Mouse (Mus musculus): Measurements from ENCODE around the gene Antxr1. TPM values are rescaled to one million over a fixed set of nuclear protein-coding genes. Genes with fewer than 3 reads are reported as not detected.

Gene Antxr1
- polyA plus RNA-seq, 1 experiment from 2014 or later = 3.8 TPM

DNA sequence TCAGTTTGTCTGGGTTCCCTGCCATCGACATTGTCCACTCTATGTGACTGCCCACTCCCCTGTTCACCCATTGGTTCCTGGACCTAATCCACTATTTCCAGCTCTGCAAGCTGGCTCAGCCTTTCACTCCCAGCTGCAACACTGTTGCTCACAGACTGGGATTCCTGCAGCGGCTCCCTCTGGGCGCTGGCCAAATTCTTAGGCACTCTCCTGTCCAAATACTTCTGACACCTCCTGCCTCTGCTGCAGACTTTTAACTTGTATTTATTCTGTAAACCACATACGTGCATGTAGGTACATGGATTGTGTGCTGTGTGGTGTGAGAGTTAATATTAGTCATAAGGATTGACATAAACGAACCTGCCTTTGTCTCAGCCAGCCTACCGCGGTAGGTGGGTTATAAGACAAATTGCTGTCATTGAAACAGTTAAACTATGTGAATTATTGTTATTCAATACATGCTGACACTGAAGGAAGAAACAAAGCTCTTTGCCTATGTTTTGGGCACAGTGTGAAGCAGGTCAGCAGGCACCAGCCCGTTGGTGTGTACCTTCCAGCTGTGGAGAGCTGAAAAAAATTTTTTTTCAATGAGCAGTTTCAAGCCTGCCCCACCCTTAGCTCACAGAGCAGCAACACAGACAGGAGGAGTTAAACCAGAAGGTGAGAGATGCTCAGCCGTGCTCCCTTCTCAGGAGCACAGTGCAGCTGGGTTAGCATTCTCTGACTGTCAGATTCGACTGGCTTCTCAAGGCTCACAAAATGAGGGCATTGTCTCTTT, 112.6 kb downstream of the Antxr1 start:
- Histone ChIP-seq H3K4me3 (ENCODE audit: low read length) (no peak overlapping the region), H3K9me3 (replicated peaks; ENCODE audit: control insufficient read depth, low read length) (no peaks in the 10 kb centered on the region), H3K27me3 (ENCODE audit: control insufficient read depth, insufficient read depth, low read length) (no peaks in the 10 kb centered on the region), H3K36me3 (ENCODE audit: control insufficient read depth, insufficient read depth) (no peaks in the 10 kb centered on the region), H3K4me2 (ENCODE audit: low read depth, low read length) (no peak overlapping the region), H3K9ac (ENCODE audit: low read length) (no peak overlapping the region), H3K27ac (ENCODE audit: low read length) (0 out of 2 replicates have a peak overlapping the region, but pooled peaks have one; percentile 24), H3K4me1 (ENCODE audit: control insufficient read depth, insufficient read depth, low read length) (peaks cover 18% of the 10 kb centered on the region)
- ATAC-seq (replicated peaks; ENCODE audit: extremely low read depth, insufficient read depth, low FRiP score) = peak; percentile 61
- WGBS = 43% methylated on average over 10 of the region's 10 CpGs

DNA sequence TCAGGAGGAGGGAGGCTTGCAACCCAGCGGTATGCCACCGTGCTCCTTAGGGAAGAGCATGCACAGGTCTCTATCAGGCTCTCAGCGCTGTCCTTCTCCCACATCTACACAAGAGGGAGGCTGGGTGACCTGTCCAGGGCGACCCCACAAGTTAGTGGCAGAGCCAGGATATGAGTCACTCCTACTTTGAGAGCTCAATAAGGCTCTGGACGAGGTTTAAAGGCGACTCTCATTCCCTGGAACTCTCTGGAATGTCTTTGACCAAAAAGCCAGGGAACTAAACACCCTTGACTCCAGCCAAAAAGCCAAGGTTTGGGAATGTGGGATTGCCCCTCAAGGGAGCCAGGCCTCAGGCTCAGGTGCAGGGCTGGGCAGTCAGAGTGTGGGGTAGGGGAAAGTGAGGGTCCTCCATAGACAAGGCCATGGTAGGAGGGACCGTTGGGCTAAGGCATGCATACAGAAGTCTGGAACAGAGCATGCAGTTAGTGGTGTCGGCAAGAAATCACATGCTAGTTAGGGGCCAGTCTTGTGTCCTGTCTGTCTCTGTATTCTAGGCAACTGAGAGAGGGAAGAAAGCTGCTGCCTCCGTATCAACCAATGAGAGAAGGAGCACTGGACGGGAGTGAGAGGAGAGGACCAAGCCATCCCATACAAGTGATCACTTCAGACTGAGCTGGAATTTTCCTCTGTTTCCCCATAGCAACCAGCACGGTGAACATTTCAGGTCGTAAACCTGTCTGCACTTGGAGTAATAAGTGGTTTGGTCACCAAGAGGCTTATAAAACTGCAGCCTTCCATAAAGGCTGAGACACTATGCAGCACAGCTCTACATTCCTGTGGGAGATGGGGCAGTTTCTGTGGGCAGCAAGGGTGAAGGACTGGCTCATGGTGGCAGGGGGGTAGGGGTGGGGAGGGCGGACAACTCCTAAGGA, 116.3 kb downstream of the Antxr1 start:
- WGBS = 62% methylated on average over 13 of the region's 13 CpGs
- Histone ChIP-seq H3K27ac (ENCODE audit: low read length) (no peak overlapping the region), H3K9ac (ENCODE audit: low read length) (no peak overlapping the region), H3K4me2 (ENCODE audit: low read depth, low read length) (no peak overlapping the region), H3K36me3 (ENCODE audit: control insufficient read depth, insufficient read depth) (no peaks in the 10 kb centered on the region), H3K4me3 (ENCODE audit: low read length) (no peak overlapping the region), H3K9me3 (replicated peaks; ENCODE audit: control insufficient read depth, low read length) (no peaks in the 10 kb centered on the region), H3K27me3 (ENCODE audit: control insufficient read depth, insufficient read depth, low read length) (no peaks in the 10 kb centered on the region), H3K4me1 (ENCODE audit: control insufficient read depth, insufficient read depth, low read length) (peaks cover 19% of the 10 kb centered on the region)
- ATAC-seq (replicated peaks; ENCODE audit: extremely low read depth, insufficient read depth, low FRiP score) = no peak

DNA sequence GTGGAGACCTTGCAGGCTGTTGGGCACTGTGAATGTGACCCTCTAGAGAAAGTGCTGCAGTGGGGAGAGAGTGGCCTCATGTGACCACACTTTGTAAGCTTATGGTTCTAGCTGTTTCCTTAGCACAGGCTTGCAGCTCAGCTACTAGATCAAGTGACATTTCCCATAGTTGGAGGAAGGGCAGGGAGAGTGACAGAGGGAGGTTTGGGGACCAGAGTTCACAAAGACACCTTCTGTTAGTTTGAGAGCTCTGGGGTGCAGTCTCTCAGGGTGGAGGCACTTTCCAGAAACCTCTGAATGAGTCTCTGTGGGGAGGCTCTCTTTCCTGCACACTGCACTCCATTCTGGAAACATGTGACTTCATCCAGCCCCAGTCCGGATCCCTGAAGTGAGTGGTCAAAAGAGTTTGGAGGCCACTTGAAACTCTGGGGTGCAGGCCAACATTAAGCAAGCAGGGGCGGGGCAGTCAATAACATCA, 119.5 kb downstream of the Antxr1 start:
- Histone ChIP-seq H3K4me2 (ENCODE audit: low read depth, low read length) (no peak overlapping the region), H3K9me3 (replicated peaks; ENCODE audit: control insufficient read depth, low read length) (no peaks in the 10 kb centered on the region), H3K9ac (ENCODE audit: low read length) (no peak overlapping the region), H3K4me1 (ENCODE audit: control insufficient read depth, insufficient read depth, low read length) (peaks cover 8% of the 10 kb centered on the region; the same call in 1 of the 2 replicates), H3K36me3 (ENCODE audit: control insufficient read depth, insufficient read depth) (no peaks in the 10 kb centered on the region), H3K4me3 (ENCODE audit: low read length) (no peak overlapping the region), H3K27me3 (ENCODE audit: control insufficient read depth, insufficient read depth, low read length) (no peaks in the 10 kb centered on the region), H3K27ac (ENCODE audit: low read length) (no peak overlapping the region)
- no peak for ATAC-seq (replicated peaks; ENCODE audit: extremely low read depth, insufficient read depth, low FRiP score)
- WGBS = 44% methylated on average over 2 of the region's 2 CpGs

DNA sequence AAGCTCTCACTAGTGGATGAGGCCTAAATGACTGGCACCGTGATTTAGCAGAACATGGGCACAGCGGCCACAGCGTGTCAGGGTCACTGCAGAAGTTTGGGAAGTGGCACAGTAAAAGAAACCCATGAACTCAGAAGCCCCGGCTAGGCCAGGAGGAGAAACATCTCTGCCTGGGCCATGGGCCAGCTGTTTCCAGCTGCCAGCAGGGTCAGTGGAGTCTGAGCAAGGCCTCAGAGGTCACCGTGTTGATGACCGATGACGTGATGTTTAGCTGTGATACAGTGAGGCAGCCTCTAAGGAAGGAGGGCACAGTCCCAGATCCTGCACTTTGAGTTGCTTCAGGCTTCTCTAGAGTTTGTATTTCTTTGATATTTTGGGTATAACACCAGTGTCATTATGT, 122.4 kb downstream of the Antxr1 start:
- no peak overlapping the region for H3K4me2 ChIP-seq (ENCODE audit: low read depth, low read length)
- H3K27ac ChIP-seq (ENCODE audit: low read length) = no peak overlapping the region
- no peak overlapping the region for H3K9ac ChIP-seq (ENCODE audit: low read length)
- no peaks in the 10 kb centered on the region for H3K27me3 ChIP-seq (ENCODE audit: control insufficient read depth, insufficient read depth, low read length)
- peaks cover 8% of the 10 kb centered on the region; the same call in 1 of the 2 replicates for H3K4me1 ChIP-seq (ENCODE audit: control insufficient read depth, insufficient read depth, low read length)
- no peaks in the 10 kb centered on the region for H3K9me3 ChIP-seq (replicated peaks; ENCODE audit: control insufficient read depth, low read length)
- H3K36me3 ChIP-seq (ENCODE audit: control insufficient read depth, insufficient read depth) = no peaks in the 10 kb centered on the region
- 62% methylated on average over 7 of the region's 7 CpGs for WGBS
- ATAC-seq (replicated peaks; ENCODE audit: extremely low read depth, insufficient read depth, low FRiP score) = no peak
- no peak overlapping the region for H3K4me3 ChIP-seq (ENCODE audit: low read length)

DNA sequence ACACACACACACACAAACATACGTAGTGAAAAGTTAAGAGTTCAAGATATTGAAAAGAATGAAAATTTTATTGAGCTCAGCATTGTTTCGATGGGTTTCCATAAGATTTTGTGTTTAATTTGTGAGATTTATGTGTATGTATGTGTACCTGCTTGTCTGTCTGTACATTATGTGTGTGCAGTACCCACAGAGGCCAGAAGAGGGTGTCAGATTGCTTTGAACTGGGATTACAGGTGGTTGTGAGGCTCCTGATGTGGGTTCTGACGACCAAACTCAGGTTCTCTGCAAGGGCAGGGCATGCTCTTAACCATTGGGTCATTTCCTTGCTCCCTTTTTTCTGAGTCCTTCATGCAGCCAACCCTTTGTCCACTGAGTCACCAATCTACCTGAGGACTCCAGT, 124.1 kb downstream of the Antxr1 start:
- 82% methylated on average over 3 of the region's 3 CpGs for WGBS
- Histone ChIP-seq H3K4me1 (ENCODE audit: control insufficient read depth, insufficient read depth, low read length) (peaks cover 11% of the 10 kb centered on the region; the same call in 1 of the 2 replicates), H3K9ac (ENCODE audit: low read length) (no peak overlapping the region), H3K27me3 (ENCODE audit: control insufficient read depth, insufficient read depth, low read length) (no peaks in the 10 kb centered on the region), H3K36me3 (ENCODE audit: control insufficient read depth, insufficient read depth) (no peaks in the 10 kb centered on the region), H3K4me2 (ENCODE audit: low read depth, low read length) (no peak overlapping the region), H3K4me3 (ENCODE audit: low read length) (no peak overlapping the region), H3K9me3 (replicated peaks; ENCODE audit: control insufficient read depth, low read length) (no peaks in the 10 kb centered on the region), H3K27ac (ENCODE audit: low read length) (no peak overlapping the region)
- no peak for ATAC-seq (replicated peaks; ENCODE audit: extremely low read depth, insufficient read depth, low FRiP score)

DNA sequence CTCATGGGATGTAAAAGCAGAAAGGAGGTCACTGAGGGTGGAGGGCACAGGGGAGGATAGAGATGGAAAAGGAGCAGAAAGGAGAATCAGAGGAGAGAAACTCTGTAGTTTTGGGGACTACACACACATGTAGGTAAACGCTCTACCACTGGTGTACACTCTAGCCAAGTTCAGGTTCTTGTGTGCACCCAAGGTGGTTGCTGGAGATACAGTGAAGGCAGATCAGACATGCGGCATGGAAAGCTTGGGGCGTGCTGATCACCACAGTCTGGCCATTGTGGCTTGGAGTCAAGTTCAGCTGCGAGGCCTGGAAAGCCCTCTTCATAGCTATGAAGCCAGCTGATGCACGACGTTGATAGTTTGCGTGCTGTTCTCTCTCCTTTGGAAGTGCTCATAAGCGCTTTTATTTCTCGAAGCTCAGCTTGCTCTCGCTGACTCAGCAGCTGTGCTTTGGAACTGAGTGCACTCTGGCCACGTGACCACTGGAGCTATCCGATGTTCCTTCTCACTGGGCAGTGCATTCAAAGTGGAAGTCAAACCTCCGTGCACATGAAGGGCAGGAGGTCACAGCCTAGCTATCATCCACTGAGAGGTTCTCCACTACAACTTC, 128.1 kb downstream of the Antxr1 start:
- H3K4me2 ChIP-seq (ENCODE audit: low read depth, low read length) = 0 out of 2 replicates have a peak overlapping the region, but pooled peaks have one; percentile 16
- H3K4me3 ChIP-seq (ENCODE audit: low read length) = no peak overlapping the region
- no peaks in the 10 kb centered on the region for H3K36me3 ChIP-seq (ENCODE audit: control insufficient read depth, insufficient read depth)
- H3K27ac ChIP-seq (ENCODE audit: low read length) = no peak overlapping the region
- 0 out of 2 replicates have a peak, but pooled peaks cover 4% of the 10 kb centered on the region for H3K4me1 ChIP-seq (ENCODE audit: control insufficient read depth, insufficient read depth, low read length)
- no peaks in the 10 kb centered on the region for H3K9me3 ChIP-seq (replicated peaks; ENCODE audit: control insufficient read depth, low read length)
- H3K9ac ChIP-seq (ENCODE audit: low read length) = no peak overlapping the region
- peak; percentile 73 for ATAC-seq (replicated peaks; ENCODE audit: extremely low read depth, insufficient read depth, low FRiP score)
- 47% methylated on average over 13 of the region's 13 CpGs for WGBS
- H3K27me3 ChIP-seq (ENCODE audit: control insufficient read depth, insufficient read depth, low read length) = no peaks in the 10 kb centered on the region

DNA sequence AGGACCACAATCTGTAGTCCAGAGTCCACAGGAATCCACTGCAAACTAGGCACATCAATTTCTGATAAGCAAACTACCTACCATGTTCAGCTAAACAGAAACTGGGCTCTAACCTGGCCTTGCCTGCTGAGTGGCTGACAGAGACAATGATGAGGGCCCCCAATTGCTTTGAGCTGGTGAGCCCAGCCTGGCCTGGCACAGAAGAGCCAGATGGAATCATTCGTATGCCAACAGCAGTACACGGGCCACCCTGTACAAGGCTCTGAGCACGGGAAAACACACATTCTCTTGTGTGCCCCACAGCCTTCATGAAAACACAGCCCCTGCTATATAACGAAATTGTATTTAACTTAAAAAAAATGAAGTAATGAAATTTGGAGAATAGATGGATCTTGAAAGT, 128.8 kb downstream of the Antxr1 start:
- 91% methylated on average over 4 of the region's 4 CpGs for WGBS
- no peaks in the 10 kb centered on the region for H3K9me3 ChIP-seq (replicated peaks; ENCODE audit: control insufficient read depth, low read length)
- H3K4me1 ChIP-seq (ENCODE audit: control insufficient read depth, insufficient read depth, low read length) = 0 out of 2 replicates have a peak, but pooled peaks cover 4% of the 10 kb centered on the region

DNA sequence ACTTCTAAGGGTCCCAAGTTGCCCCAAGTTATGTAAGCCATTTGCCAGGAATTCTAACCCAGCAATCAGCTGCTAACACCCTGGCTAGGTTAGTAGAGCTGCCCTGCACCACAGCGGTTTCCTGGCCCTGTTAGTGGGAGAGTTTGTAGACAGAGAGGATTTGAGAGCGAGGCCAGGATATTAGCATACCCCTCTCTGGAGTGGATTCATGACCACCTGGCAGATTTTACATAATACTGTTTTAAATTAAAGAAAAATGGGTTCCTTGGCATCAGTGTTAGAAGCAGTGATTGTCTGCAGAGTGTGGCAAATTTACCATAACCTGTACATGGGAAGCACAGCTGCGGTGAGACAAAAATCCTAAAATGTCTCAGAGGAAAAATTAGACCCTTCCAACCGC, 132.2 kb downstream of the Antxr1 start:
- H3K4me3 ChIP-seq (ENCODE audit: low read length) = no peak overlapping the region
- 77% methylated on average over 4 of the region's 4 CpGs for WGBS
- no peak for ATAC-seq (replicated peaks; ENCODE audit: extremely low read depth, insufficient read depth, low FRiP score)

More for the DNA sequence above, 128.8 kb downstream of the Antxr1 start:
- H3K27ac ChIP-seq (ENCODE audit: low read length) = no peak overlapping the region
- no peak overlapping the region for H3K9ac ChIP-seq (ENCODE audit: low read length)
- no peak for ATAC-seq (replicated peaks; ENCODE audit: extremely low read depth, insufficient read depth, low FRiP score)
- H3K36me3 ChIP-seq (ENCODE audit: control insufficient read depth, insufficient read depth) = no peaks in the 10 kb centered on the region
- no peak overlapping the region for H3K4me2 ChIP-seq (ENCODE audit: low read depth, low read length)
- no peak overlapping the region for H3K4me3 ChIP-seq (ENCODE audit: low read length)
- H3K27me3 ChIP-seq (ENCODE audit: control insufficient read depth, insufficient read depth, low read length) = no peaks in the 10 kb centered on the region

More for the DNA sequence above, 132.2 kb downstream of the Antxr1 start:
- H3K27ac ChIP-seq (ENCODE audit: low read length) = no peak overlapping the region
- H3K9me3 ChIP-seq (replicated peaks; ENCODE audit: control insufficient read depth, low read length) = no peaks in the 10 kb centered on the region
- no peaks in the 10 kb centered on the region for H3K27me3 ChIP-seq (ENCODE audit: control insufficient read depth, insufficient read depth, low read length)
- H3K9ac ChIP-seq (ENCODE audit: low read length) = no peak overlapping the region
- no peak overlapping the region for H3K4me2 ChIP-seq (ENCODE audit: low read depth, low read length)
- H3K36me3 ChIP-seq (ENCODE audit: control insufficient read depth, insufficient read depth) = no peaks in the 10 kb centered on the region
- H3K4me1 ChIP-seq (ENCODE audit: control insufficient read depth, insufficient read depth, low read length) = 0 out of 2 replicates have a peak, but pooled peaks cover 4% of the 10 kb centered on the region
